Mouse (Mus musculus) limb, embryonic 10.5 days (tissue): ENCODE measurements around the gene Tk1. TPM values are rescaled to one million over a fixed set of nuclear protein-coding genes. Genes with fewer than 3 reads are reported as not detected.

Experiments
- DNase-seq: peaks from one replicate; pipeline ENCODE4 v3.0.0-alpha.2; 2017; ENCODE audit warnings: low spot score
- H3K27ac ChIP-seq: fragments of 300-500 bp; sonication (generic); 2 replicates; pipeline ENCODE4 v1.5.1; 2016; ENCODE audit warnings: mild to moderate bottlenecking
- H3K27me3 ChIP-seq: fragments of 300-500 bp; sonication (generic); 2 replicates; pipeline ENCODE4 v1.6.1; 2016; ENCODE audit warnings: low read depth, mild to moderate bottlenecking; ENCODE audit not compliant: poor library complexity, severe bottlenecking
- H3K36me3 ChIP-seq: fragments of 300-500 bp; sonication (generic); 2 replicates; pipeline ENCODE4 v1.6.1; 2016; ENCODE audit warnings: mild to moderate bottlenecking, moderate library complexity
- H3K4me1 ChIP-seq: fragments of 300-500 bp; sonication (generic); 2 replicates; pipeline ENCODE4 v1.6.1; 2016
- H3K4me3 ChIP-seq: fragments of 300-500 bp; sonication (generic); 2 replicates; pipeline ENCODE4 v1.5.1; 2016; ENCODE audit warnings: mild to moderate bottlenecking, moderate library complexity
- H3K9me3 ChIP-seq: fragments of 300-500 bp; sonication (generic); replicated peaks from 2 replicates; pipeline ENCODE4 v1.6.1; 2016; ENCODE audit warnings: mild to moderate bottlenecking
- WGBS: fragments of 180-500 bp; shearing (Covaris S2); methylation state at CpG from one replicate; pipeline ENCODE4 v1.1.7; 2016; 5-methylcytosine and 5-hydroxymethylcytosine counted together
- polyA plus RNA-seq: library from polyadenylated mRNA; unstranded; fragments of >200 nt; fragmentation: Nextera tagmentation; extraction: Ambion mirVana; gene quantifications from 2 replicates; pipeline ENCODE4 v1.2.1, GENCODE M21; 2016

Tk1 gene
- polyA plus RNA-seq, 1 experiment from 2014 or later, result 170 TPM

DNA sequence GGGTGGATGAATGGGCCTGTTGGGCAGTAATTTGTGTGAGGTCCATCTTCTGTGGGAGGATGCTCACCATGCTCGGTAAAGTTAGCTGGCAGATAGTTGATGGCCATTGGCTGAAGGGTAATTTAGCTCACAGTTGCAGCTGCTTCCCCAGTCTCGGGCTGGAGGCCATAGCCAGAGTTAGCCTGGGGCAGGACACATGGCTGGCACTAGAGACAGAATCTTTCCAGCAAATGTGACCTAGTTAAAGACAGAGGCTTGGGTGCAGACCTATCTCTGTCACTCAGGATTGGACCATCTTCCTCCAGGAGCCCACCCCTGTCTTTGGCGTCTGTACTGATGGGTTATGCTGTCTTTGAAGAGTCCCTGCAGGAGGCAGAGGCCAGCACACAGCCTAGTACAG is 32.5 kb upstream of the Tk1 start:
- no peak for DNase-seq
- H3K4me1 ChIP-seq, result peaks cover 25% of the 10 kb centered on the region
- H3K27me3 ChIP-seq, result peaks cover 54% of the 10 kb centered on the region
- H3K4me3 ChIP-seq, result no peak overlapping the region
- 57% methylated on average over 3 of the region's 3 CpGs for WGBS
- H3K27ac ChIP-seq, result no peak overlapping the region
- H3K36me3 ChIP-seq, result peaks cover 49% of the 10 kb centered on the region
- no peaks in the 10 kb centered on the region for H3K9me3 ChIP-seq

GRCm38 (mm10) chr11:117857462-117857861 is 31.6 kb upstream of the Tk1 start:
- H3K4me1 ChIP-seq, result peaks cover 17% of the 10 kb centered on the region
- 96% methylated on average over 10 of the region's 10 CpGs for WGBS
- H3K9me3 ChIP-seq, result no peaks in the 10 kb centered on the region
- H3K27me3 ChIP-seq, result peaks cover 45% of the 10 kb centered on the region
- no peak for DNase-seq
- peaks cover 58% of the 10 kb centered on the region for H3K36me3 ChIP-seq
- H3K27ac ChIP-seq, result no peak overlapping the region
- no peak overlapping the region for H3K4me3 ChIP-seq

DNA sequence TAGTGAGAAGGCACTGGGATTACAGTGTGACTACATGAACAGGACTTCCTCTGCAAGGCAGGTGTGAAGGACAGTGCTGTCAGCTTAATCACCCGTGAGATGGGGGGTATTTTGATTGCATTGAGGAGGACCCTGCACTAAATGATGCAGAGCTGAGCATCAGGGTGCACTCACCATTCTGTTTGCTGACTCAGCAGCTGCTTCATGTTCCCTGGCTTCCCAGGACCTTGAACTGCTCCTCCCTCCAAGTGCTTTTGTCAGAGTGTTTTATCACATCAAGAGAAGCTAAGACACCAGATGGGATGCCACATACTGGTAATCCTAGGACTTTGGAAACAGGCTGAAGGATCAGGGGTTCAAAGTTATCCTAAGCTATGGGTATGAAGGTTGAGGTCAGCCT is 30.1 kb upstream of the Tk1 start:
- 86% methylated on average over 1 of the region's 1 CpGs for WGBS
- DNase-seq, result no peak
- H3K36me3 ChIP-seq, result peaks cover 73% of the 10 kb centered on the region

GRCm38 (mm10) chr11:117855360-117855759 is 29.5 kb upstream of the Tk1 start:
- peaks cover 79% of the 10 kb centered on the region for H3K36me3 ChIP-seq
- H3K27ac ChIP-seq, result no peak overlapping the region
- H3K4me3 ChIP-seq, result no peak overlapping the region
- WGBS, result 95% methylated on average over 5 of the region's 5 CpGs
- peaks cover 24% of the 10 kb centered on the region for H3K27me3 ChIP-seq
- no peaks in the 10 kb centered on the region for H3K9me3 ChIP-seq
- peaks cover 17% of the 10 kb centered on the region for H3K4me1 ChIP-seq
- DNase-seq, result no peak

More for the DNA sequence above, 30.1 kb upstream of the Tk1 start:
- Histone ChIP-seq H3K27ac (no peak overlapping the region), H3K4me3 (no peak overlapping the region), H3K4me1 (peaks cover 20% of the 10 kb centered on the region), H3K9me3 (no peaks in the 10 kb centered on the region), H3K27me3 (peaks cover 30% of the 10 kb centered on the region)

- Histone ChIP-seq H3K4me3 (no peak overlapping the region), H3K4me1 (peaks cover 17% of the 10 kb centered on the region), H3K36me3 (peaks cover 80% of the 10 kb centered on the region), H3K27me3 (peaks cover 13% of the 10 kb centered on the region), H3K27ac (no peak overlapping the region), H3K9me3 (no peaks in the 10 kb centered on the region)
- WGBS, result 90% methylated on average over 9 of the region's 9 CpGs
- DNase-seq, result no peak
These were observed 28.3 kb upstream of the Tk1 start for GRCm38 (mm10) chr11:117854241-117854640.

DNA sequence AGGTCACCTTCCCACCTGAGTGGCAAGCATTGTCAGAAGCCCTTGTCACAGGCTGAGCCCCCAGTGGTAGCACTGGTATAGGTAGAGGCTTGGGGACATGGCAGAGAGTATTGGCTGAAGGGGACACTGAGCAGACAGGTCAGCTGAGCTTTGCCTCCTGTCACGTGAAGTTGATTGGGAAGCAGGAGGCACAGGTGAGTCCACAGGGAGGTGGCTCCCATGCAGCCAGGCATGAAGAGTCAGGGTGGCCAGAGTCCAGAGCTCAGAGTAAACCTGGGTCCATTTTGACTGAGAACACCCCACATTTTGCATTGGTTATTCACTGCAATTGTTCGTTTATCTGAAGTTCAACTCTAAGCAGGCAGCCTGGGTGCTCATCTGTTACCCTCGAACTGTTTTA is 27.0 kb upstream of the Tk1 start:
- Histone ChIP-seq H3K4me3 (no peak overlapping the region), H3K4me1 (peaks cover 25% of the 10 kb centered on the region), H3K27ac (no peak overlapping the region), H3K9me3 (no peaks in the 10 kb centered on the region), H3K36me3 (peaks cover 73% of the 10 kb centered on the region), H3K27me3 (no peaks in the 10 kb centered on the region)
- WGBS, result 95% methylated on average over 3 of the region's 3 CpGs
- no peak for DNase-seq

DNA sequence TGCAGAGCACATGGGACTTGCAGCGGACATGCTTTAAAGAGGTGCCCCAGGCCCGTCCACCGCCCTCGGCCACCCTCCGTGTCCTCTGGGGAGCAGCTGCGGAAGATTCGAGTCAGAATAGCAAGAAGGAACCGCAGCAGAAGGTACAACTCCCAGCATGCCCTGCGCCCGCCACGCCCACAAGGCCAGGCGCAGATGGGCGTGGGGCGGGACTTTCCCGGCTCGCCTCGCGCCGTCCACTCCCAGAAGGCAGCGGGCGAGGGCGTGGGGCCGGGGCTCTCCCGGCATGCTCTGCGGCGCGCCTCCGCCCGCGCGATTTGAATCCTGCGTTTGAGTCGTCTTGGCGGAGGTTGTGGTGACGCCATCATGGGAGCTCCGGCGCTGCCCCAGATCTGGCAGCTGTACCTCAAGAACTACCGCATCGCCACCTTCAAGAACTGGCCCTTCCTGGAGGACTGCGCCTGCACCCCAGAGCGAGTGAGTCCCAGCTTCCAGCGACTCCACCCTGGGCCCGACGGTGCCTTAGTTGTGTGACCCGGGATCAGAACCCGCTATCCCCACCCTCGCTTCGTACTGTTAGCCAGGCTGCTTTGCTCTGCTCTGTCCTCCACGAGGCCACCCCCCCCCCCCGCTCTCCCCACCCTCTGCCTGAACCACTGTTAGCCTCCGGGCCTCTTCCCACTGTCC is 23.2 kb upstream of the Tk1 start, which contains the start of gene Birc5:
Birc5 (plus strand) TSS at position 267 of the 687 bp plus-strand sequence.
- H3K4me1 ChIP-seq, result peaks cover 30% of the 10 kb centered on the region
- WGBS, result under 1% methylated on average over 51 of the region's 51 CpGs
- no peaks in the 10 kb centered on the region for H3K9me3 ChIP-seq
- H3K27me3 ChIP-seq, result no peaks in the 10 kb centered on the region
- peak within 1 kb of the TSS; percentile 89 for H3K4me3 ChIP-seq
- H3K36me3 ChIP-seq, result peaks cover 38% of the 10 kb centered on the region
- DNase-seq, result peak; percentile 99
- H3K27ac ChIP-seq, result peak within 1 kb of the TSS; percentile 93

GRCm38 (mm10) chr11:117848271-117848984 is 22.5 kb upstream of the Tk1 start:
- peak overlapping the region; percentile 89 for H3K4me3 ChIP-seq
- no peaks in the 10 kb centered on the region for H3K9me3 ChIP-seq
- peak overlapping the region; percentile 93 for H3K27ac ChIP-seq
- peak; percentile 62 for DNase-seq
- peaks cover 30% of the 10 kb centered on the region for H3K4me1 ChIP-seq
- peaks cover 31% of the 10 kb centered on the region for H3K36me3 ChIP-seq
- H3K27me3 ChIP-seq, result no peaks in the 10 kb centered on the region
- 9% methylated on average over 19 of the region's 19 CpGs for WGBS

DNA sequence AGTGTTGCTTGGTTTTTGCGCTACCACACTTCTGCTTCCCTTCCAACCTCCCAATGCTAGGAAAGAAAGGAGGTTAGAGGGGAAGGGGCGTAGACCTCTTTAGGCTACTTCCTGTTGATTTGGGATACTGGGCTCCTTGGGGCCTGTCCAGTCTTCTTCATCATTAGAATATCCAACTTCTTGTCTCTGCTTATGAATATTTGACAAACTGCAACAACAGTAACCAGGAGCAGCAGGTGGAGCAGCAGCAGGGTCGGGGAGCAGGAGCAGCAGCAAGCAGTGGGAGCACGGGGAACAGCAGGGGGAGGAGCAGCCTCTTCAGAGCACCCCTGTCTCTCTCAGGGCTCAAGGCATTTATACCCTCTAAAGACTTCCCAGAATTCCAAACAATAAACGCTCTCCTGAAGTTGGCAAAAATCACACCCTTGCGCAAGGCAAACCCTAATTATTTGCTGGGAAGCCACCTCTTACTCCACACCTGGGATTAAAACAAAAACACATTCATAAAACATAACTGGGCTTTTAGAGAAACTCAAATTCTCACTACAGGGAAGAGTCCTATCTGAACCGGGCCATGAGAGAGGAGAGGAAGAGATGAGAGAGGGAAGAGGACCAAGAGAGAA is 21.8 kb upstream of the Tk1 start:
- H3K27ac ChIP-seq, result peak overlapping the region; percentile 93

DNA sequence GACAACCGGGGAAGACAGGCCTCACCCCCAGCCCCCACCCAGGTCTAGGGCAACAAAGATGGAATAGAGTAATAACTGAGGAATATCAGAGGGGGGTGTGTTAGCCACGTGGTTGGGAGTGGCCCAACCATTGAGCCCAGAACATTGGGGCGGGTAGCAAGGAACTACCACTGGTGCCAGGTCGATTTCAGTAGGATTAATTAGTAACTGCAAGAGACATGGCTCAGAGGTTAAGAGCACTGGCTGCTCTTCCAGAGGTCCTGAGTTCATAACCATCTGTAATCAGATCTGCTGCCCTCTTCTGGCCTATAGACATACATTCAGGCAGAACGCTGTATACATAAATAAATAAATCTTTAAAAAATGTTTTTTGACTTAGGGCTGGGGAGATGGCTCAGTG is 20.7 kb upstream of the Tk1 start:
- H3K27me3 ChIP-seq, result no peaks in the 10 kb centered on the region
- no peak overlapping the region for H3K4me3 ChIP-seq
- WGBS, result 67% methylated on average over 5 of the region's 5 CpGs
- DNase-seq, result no peak
- H3K27ac ChIP-seq, result no peak overlapping the region
- H3K9me3 ChIP-seq, result no peaks in the 10 kb centered on the region
- peaks cover 27% of the 10 kb centered on the region for H3K4me1 ChIP-seq
- peaks cover 14% of the 10 kb centered on the region for H3K36me3 ChIP-seq

More for the DNA sequence above, 21.8 kb upstream of the Tk1 start:
- H3K27me3 ChIP-seq, result no peaks in the 10 kb centered on the region
- H3K4me1 ChIP-seq, result peaks cover 30% of the 10 kb centered on the region
- peak overlapping the region; percentile 89; the same call in 1 of the 2 replicates for H3K4me3 ChIP-seq
- H3K36me3 ChIP-seq, result peaks cover 24% of the 10 kb centered on the region
- no peak for DNase-seq
- H3K9me3 ChIP-seq, result no peaks in the 10 kb centered on the region
- 79% methylated on average over 7 of the region's 7 CpGs for WGBS

GRCm38 (mm10) chr11:117845651-117846050 is 19.8 kb upstream of the Tk1 start:
- 90% methylated on average over 2 of the region's 2 CpGs for WGBS
- Histone ChIP-seq H3K27me3 (no peaks in the 10 kb centered on the region), H3K4me1 (peaks cover 27% of the 10 kb centered on the region)

GRCm38 (mm10) chr11:117844997-117845396 is 19.1 kb upstream of the Tk1 start:
- no peaks in the 10 kb centered on the region for H3K36me3 ChIP-seq
- no peaks in the 10 kb centered on the region for H3K27me3 ChIP-seq
- WGBS, result 85% methylated on average over 2 of the region's 2 CpGs
- H3K4me3 ChIP-seq, result no peak overlapping the region
- peaks cover 21% of the 10 kb centered on the region for H3K4me1 ChIP-seq
- no peaks in the 10 kb centered on the region for H3K9me3 ChIP-seq
- no peak for DNase-seq
- no peak overlapping the region for H3K27ac ChIP-seq

More at GRCm38 (mm10) chr11:117845651-117846050, 19.8 kb upstream of the Tk1 start:
- Histone ChIP-seq H3K4me3 (no peak overlapping the region), H3K36me3 (peaks cover 4% of the 10 kb centered on the region), H3K9me3 (no peaks in the 10 kb centered on the region), H3K27ac (no peak overlapping the region)
- no peak for DNase-seq

GRCm38 (mm10) chr11:117843434-117843833 is 17.5 kb upstream of the Tk1 start:
- no peak for DNase-seq
- H3K36me3 ChIP-seq, result no peaks in the 10 kb centered on the region
- no peaks in the 10 kb centered on the region for H3K27me3 ChIP-seq
- H3K27ac ChIP-seq, result no peak overlapping the region
- no peak overlapping the region for H3K4me3 ChIP-seq
- peaks cover 15% of the 10 kb centered on the region for H3K4me1 ChIP-seq
- no peaks in the 10 kb centered on the region for H3K9me3 ChIP-seq
- WGBS, result 83% methylated on average over 2 of the region's 2 CpGs
